Mouse (Mus musculus) G1E (cell line): ENCODE results near the gene Spp2.

ENCODE experiments used
- CTCF ChIP-seq: IDR thresholded peaks from 2 replicates; pipeline ENCODE4 v1.5.1; 2012; ENCODE audit warnings: low read depth, low read length, inconsistent platforms, mixed read lengths
- GATA1 ChIP-seq: IDR thresholded peaks from 2 replicates; pipeline ENCODE4 v1.6.1; 2012; ENCODE audit warnings: borderline replicate concordance, low read length, inconsistent platforms, mixed read lengths
- POLR2AphosphoS5 ChIP-seq: IDR thresholded peaks from 2 replicates; pipeline ENCODE4 v1.6.1; 2012; ENCODE audit warnings: low read depth, low read length, inconsistent platforms; ENCODE audit not compliant: insufficient replicate concordance
- TAL1 ChIP-seq: conservative IDR thresholded peaks from 2 replicates; pipeline ENCODE4 v1.6.1; 2012; ENCODE audit warnings: low read depth, low read length, inconsistent platforms, mixed read lengths

GRCm38 (mm10) chr1:88412013-88412412 lies 5.3 kb downstream of the Spp2 start:
- TF ChIP-seq CTCF (no peak), GATA1 (no peak), POLR2AphosphoS5 (no peak), TAL1 (no peak)
